Mouse (Mus musculus) thymus, adult 18-20 months (tissue): ENCODE measurements around the gene Gm28308.
A peak's percentile ranks its signal among the peaks of the same experiment; 100 is the strongest.

Source experiments
- DNase-seq, 2 experiments: peaks; one replicate each; pipeline ENCODE4 v3.0.0; 2022; ENCODE audit warnings: mixed read lengths in 2 of 2

The Gm28308 gene

GRCm38 (mm10) chr6:52231885-52232567 lies 18.9 kb upstream of the Gm28308 start:
- DNase-seq: no peak

- DNase-seq: no peak
Observed at GRCm38 (mm10) chr6:52230516-52231165, 17.5 kb upstream of the Gm28308 start, which contains the start of gene Hoxa9. Gene Hoxa9 (minus strand): TSS chr6:52231089.

GRCm38 (mm10) chr6:52229558-52230416 lies 16.6 kb upstream of the Gm28308 start:
- no peak for DNase-seq

- DNase-seq: no peak
Observed at GRCm38 (mm10) chr6:52228475-52229465, 15.6 kb upstream of the Gm28308 start.

- DNase-seq: no peak
Observed at GRCm38 (mm10) chr6:52227470-52228222, 14.5 kb upstream of the Gm28308 start.

- DNase-seq: peak in 1 of 2 experiments; percentile 1
Observed at GRCm38 (mm10) chr6:52226569-52227257, 13.6 kb upstream of the Gm28308 start.

- DNase-seq: no peak
Observed at GRCm38 (mm10) chr6:52225612-52226568, 12.8 kb upstream of the Gm28308 start.

GRCm38 (mm10) chr6:52224895-52225611 lies 11.9 kb upstream of the Gm28308 start:
- DNase-seq: no peak

- no peak for DNase-seq
Observed at GRCm38 (mm10) chr6:52223939-52224760, 11.0 kb upstream of the Gm28308 start.

GRCm38 (mm10) chr6:52222729-52223128 lies 9.6 kb upstream of the Gm28308 start:
- DNase-seq: no peak

GRCm38 (mm10) chr6:52221993-52222685 lies 9.0 kb upstream of the Gm28308 start:
- DNase-seq: peak in 1 of 2 experiments; percentile 3

- peak; percentile 52 to 63 for DNase-seq
Observed at GRCm38 (mm10) chr6:52221337-52221992, 8.3 kb upstream of the Gm28308 start, which contains the start of gene Hoxa7. Gene Hoxa7 (minus strand): TSS chr6:52221854.

GRCm38 (mm10) chr6:52220865-52221310 lies 7.7 kb upstream of the Gm28308 start:
- no peak for DNase-seq

- DNase-seq: peak in 1 of 2 experiments; percentile 1
Observed at GRCm38 (mm10) chr6:52220003-52220864, 7.1 kb upstream of the Gm28308 start.

- DNase-seq: no peak
Observed at GRCm38 (mm10) chr6:52219234-52219942, 6.2 kb upstream of the Gm28308 start.
